Mouse (Mus musculus): ENCODE measurements at regions not wholly inside any gene's neighbourhood (a gene's known extent, or its start where the extent isn't known, plus 50 kb on each side); places are given as distances from the start of the nearest gene placed in this dataset.
"Not testable (repeated sequence)": the region's sequence is repeated elsewhere in the genome, so short reads cannot be mapped to it uniquely, and the experiment has no call there.

GRCm38 (mm10) chr12:15562826-15563225, 253.9 kb downstream of the Trib2 start:
- DNase-seq: no peak

- no peak for DNase-seq
These were observed 261.3 kb downstream of the Trib2 start for GRCm38 (mm10) chr12:15555471-15555870.

- no peak for DNase-seq
These were observed 263.1 kb downstream of the Trib2 start for GRCm38 (mm10) chr12:15553681-15554007.

- no peak for DNase-seq
These were observed 263.6 kb downstream of the Trib2 start for GRCm38 (mm10) chr12:15552979-15553680.

- DNase-seq: no peak
These were observed 264.5 kb downstream of the Trib2 start for GRCm38 (mm10) chr12:15552210-15552609.

GRCm38 (mm10) chr12:15551281-15551900, 265.3 kb downstream of the Trib2 start:
- no peak for DNase-seq

GRCm38 (mm10) chr12:15544351-15544750, 272.4 kb downstream of the Trib2 start:
- no peak for DNase-seq

GRCm38 (mm10) chr12:15542486-15542885, 274.2 kb downstream of the Trib2 start:
- DNase-seq: no peak

GRCm38 (mm10) chr12:15536852-15537368, 279.8 kb downstream of the Trib2 start:
- DNase-seq: no peak

GRCm38 (mm10) chr12:15536247-15536646, 280.5 kb downstream of the Trib2 start:
- no peak for DNase-seq

GRCm38 (mm10) chr12:15535822-15536221, 280.9 kb downstream of the Trib2 start:
- DNase-seq: peak; percentile 51

- DNase-seq: no peak
These were observed 295.8 kb downstream of the Trib2 start for GRCm38 (mm10) chr12:15520783-15521407.

- no peak for DNase-seq
These were observed 304.7 kb downstream of the Trib2 start for GRCm38 (mm10) chr12:15511994-15512393.

GRCm38 (mm10) chr12:15507576-15507975, 309.1 kb downstream of the Trib2 start:
- peak; percentile 2 for DNase-seq

- no peak for DNase-seq
These were observed 323.1 kb downstream of the Trib2 start for GRCm38 (mm10) chr12:15493640-15494039.

GRCm38 (mm10) chr12:15472741-15473140, 344.0 kb downstream of the Trib2 start:
- no peak for DNase-seq

GRCm38 (mm10) chr12:15459429-15459828, 357.3 kb downstream of the Trib2 start:
- no peak for DNase-seq

- not testable (repeated sequence) for DNase-seq
These were observed 360.4 kb downstream of the Trib2 start for GRCm38 (mm10) chr12:15456369-15456768.

GRCm38 (mm10) chr12:15455744-15456143, 361.0 kb downstream of the Trib2 start:
- no peak for DNase-seq

- no peak for DNase-seq
These were observed 367.2 kb downstream of the Trib2 start for GRCm38 (mm10) chr12:15449484-15449883.

- no peak for DNase-seq
These were observed 400.4 kb downstream of the Trib2 start for GRCm38 (mm10) chr12:15416180-15416766.

- DNase-seq: no peak
These were observed 406.3 kb downstream of the Trib2 start for GRCm38 (mm10) chr12:15410419-15410818.

GRCm38 (mm10) chr12:15407577-15407976, 409.1 kb downstream of the Trib2 start:
- not testable (repeated sequence) for DNase-seq

- DNase-seq: no peak
These were observed 424.1 kb downstream of the Trib2 start for GRCm38 (mm10) chr12:15392641-15393040.
